Mouse (Mus musculus): Measurements from ENCODE around the gene G6pdx. TPM values are rescaled to one million over a fixed set of nuclear protein-coding genes. Genes with fewer than 3 reads are reported as not detected.

G6pdx gene
- polyA plus RNA-seq (2012; rRNA removed): 31.7 and 41.7 TPM in 2 replicates

GRCm38 (mm10) chrX:74428826-74429276 lies at the start of gene G6pdx:
Gene G6pdx, minus strand, starts transcription at chrX:74429194.

GRCm38 (mm10) chrX:74392535-74393443 lies 36.2 kb downstream of the G6pdx start, which contains the start of the genes Fam3a and Ikbkg:
Gene Fam3a, minus strand, starts transcription at chrX:74393272.
Gene Ikbkg, plus strand, starts transcription at chrX:74393290.

GRCm38 (mm10) chrX:74372888-74373549 lies 56.0 kb downstream of the G6pdx start, which contains the start of the genes Ubl4a and Slc10a3:
Gene Ubl4a, minus strand, starts transcription at chrX:74373218.
Gene Slc10a3, minus strand, starts transcription at chrX:74373349.

Other genes starting within 250 kb of the G6pdx start
- gene Flna, start 179.4 kb downstream of the G6pdx start, polyA plus RNA-seq (2012; rRNA removed): 477 and 550 TPM in 2 replicates
- gene Emd, start 174.5 kb downstream of the G6pdx start, polyA plus RNA-seq (2012; rRNA removed): 64.2 and 105 TPM in 2 replicates
- gene Rpl10, start 158.4 kb downstream of the G6pdx start, polyA plus RNA-seq (2012; rRNA removed): 1,358 and 2,258 TPM in 2 replicates
- 61.6 and 70.5 TPM in 2 replicates for gene Taz, start 147.3 kb downstream of the G6pdx start, polyA plus RNA-seq (2012; rRNA removed)
- gene Dnase1l1, start 146.9 kb downstream of the G6pdx start, polyA plus RNA-seq (2012; rRNA removed): 5.9 and 8.7 TPM in 2 replicates
- 87.0 and 137 TPM in 2 replicates for gene Atp6ap1, start 132.1 kb downstream of the G6pdx start, polyA plus RNA-seq (2012; rRNA removed)
- gene Gdi1, start 124.2 kb downstream of the G6pdx start, polyA plus RNA-seq (2012; rRNA removed): 580 and 740 TPM in 2 replicates
- gene Fam50a, start 116.2 kb downstream of the G6pdx start, polyA plus RNA-seq (2012; rRNA removed): 50.7 and 64.9 TPM in 2 replicates
- gene Plxna3, start 100.1 kb downstream of the G6pdx start, polyA plus RNA-seq (2012; rRNA removed): 82.1 and 108 TPM in 2 replicates
- gene Lage3, start 75.6 kb downstream of the G6pdx start, polyA plus RNA-seq (2012; rRNA removed): 96.9 and 108 TPM in 2 replicates
- gene Ubl4a, start 56.0 kb downstream of the G6pdx start, polyA plus RNA-seq (2012; rRNA removed): 31.9 and 46.3 TPM in 2 replicates
- 2.3 and 8.5 TPM in 2 replicates for gene Slc10a3, start 55.8 kb downstream of the G6pdx start, polyA plus RNA-seq (2012; rRNA removed)
- gene Fam3a, start 35.9 kb downstream of the G6pdx start, polyA plus RNA-seq (2012; rRNA removed): 18.5 and 27.2 TPM in 2 replicates
- gene Ikbkg, start 35.9 kb downstream of the G6pdx start, polyA plus RNA-seq (2012; rRNA removed): 23.5 and 46.1 TPM in 2 replicates
- 0.12 TPM in 1 of 2 replicates, not detected in the other for gene Gm6880, start 52.2 kb upstream of the G6pdx start, polyA plus RNA-seq (2012; rRNA removed)
- gene Olfr1326-ps1, start 145.7 kb upstream of the G6pdx start, polyA plus RNA-seq (2012; rRNA removed): not detected in 2 replicates
- not detected in 2 replicates for gene Olfr1325, start 163.5 kb upstream of the G6pdx start, polyA plus RNA-seq (2012; rRNA removed)
- gene Gm5640, start 216.4 kb upstream of the G6pdx start, polyA plus RNA-seq (2012; rRNA removed): 0.05 and 0.06 TPM in 2 replicates